Mouse (Mus musculus) liver, adult 2 months (tissue): ENCODE data around the gene Icam4.

Source experiments
- CTCF ChIP-seq: fragments of 200-500 bp; IDR thresholded peaks from 2 replicates; pipeline ENCODE4 v1.5.1; 2011; ENCODE audit warnings: low read depth, low read length, control low read depth
- POLR2A ChIP-seq: fragments of 200-500 bp; IDR thresholded peaks from 2 replicates; pipeline ENCODE4 v1.6.1; 2011; ENCODE audit warnings: low read length, control low read depth; ENCODE audit not compliant: insufficient read depth; ENCODE audit errors: extremely low read depth

GRCm38 (mm10) chr9:21015571-21016130 is 13.5 kb upstream of the Icam4 start, which contains the start of gene Icam1:
- no peak for TF ChIP-seq CTCF
- peak; percentile 95 for TF ChIP-seq POLR2A
